Mouse (Mus musculus) lung, adult 2 months (tissue): ENCODE results near the gene A3galt2. TPM values are rescaled to one million over a fixed set of nuclear protein-coding genes. Genes with fewer than 3 reads are reported as not detected.
A peak's percentile ranks its signal among the peaks of the same experiment; 100 is the strongest.

ENCODE experiments used
- DNase-seq: peaks from one replicate; pipeline ENCODE4 v3.0.0; 2022
- H3K4me1 ChIP-seq: fragments of 200-500 bp; 2 replicates; pipeline ENCODE4 v1.6.1; 2011; ENCODE audit warnings: low read length; ENCODE audit not compliant: control insufficient read depth, insufficient read depth
- H3K4me3 ChIP-seq: fragments of 200-500 bp; replicated peaks from 2 replicates; pipeline ENCODE3; 2011; ENCODE audit warnings: low read depth, mild to moderate bottlenecking, control low read depth, low read length; ENCODE audit errors: extremely low read depth
- CTCF ChIP-seq: fragments of 200-500 bp; IDR thresholded peaks from 2 replicates; pipeline ENCODE4 v1.5.1; 2011; ENCODE audit warnings: mild to moderate bottlenecking, low read length, control low read depth; ENCODE audit not compliant: insufficient read depth
- POLR2A ChIP-seq: fragments of 200-500 bp; IDR thresholded peaks from 2 replicates; pipeline ENCODE4 v1.6.1; 2011; ENCODE audit warnings: low read depth, mild to moderate bottlenecking, control low read depth, low read length, borderline replicate concordance; ENCODE audit errors: extremely low read depth
- WGBS: fragments of 180-500 bp; shearing (Covaris S2); methylation state at CpG from one replicate; pipeline ENCODE4 v1.1.7; 2018; 5-methylcytosine and 5-hydroxymethylcytosine counted together
- polyA plus RNA-seq: library from polyadenylated mRNA; depleted of rRNA; stranded (reverse); fragments of >200 nt; gene quantifications from 2 replicates; pipeline ENCODE4 v1.2.3, GENCODE M21; 2012

The A3galt2 gene
- polyA plus RNA-seq, 1 experiment, result 0.34 TPM

DNA sequence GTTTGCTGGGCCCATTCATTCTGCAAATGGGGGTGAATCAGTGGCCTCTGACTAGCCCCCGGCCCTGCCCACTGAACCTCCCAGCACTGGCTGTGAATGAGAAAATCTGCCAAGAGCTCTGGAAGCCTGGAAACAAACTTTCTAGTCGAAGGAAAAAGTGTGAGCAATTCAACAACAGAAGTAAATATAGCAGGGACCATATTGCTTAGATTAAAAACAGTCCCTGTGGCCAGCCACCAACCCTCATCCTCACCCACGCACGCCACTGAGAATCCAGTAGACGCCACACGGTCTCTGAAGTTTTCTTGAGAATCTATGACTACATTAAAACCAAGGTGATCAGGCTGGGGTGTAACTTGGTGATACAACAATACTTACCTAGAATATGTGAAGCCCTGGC lies 42.2 kb upstream of the A3galt2 start:
- 79% methylated on average over 6 of the region's 6 CpGs for WGBS
- Histone ChIP-seq H3K4me1 (peaks cover 5% of the 10 kb centered on the region; the same call in 1 of the 2 replicates), H3K4me3 (no peak overlapping the region)
- TF ChIP-seq CTCF, result no peak
- DNase-seq, result no peak

DNA sequence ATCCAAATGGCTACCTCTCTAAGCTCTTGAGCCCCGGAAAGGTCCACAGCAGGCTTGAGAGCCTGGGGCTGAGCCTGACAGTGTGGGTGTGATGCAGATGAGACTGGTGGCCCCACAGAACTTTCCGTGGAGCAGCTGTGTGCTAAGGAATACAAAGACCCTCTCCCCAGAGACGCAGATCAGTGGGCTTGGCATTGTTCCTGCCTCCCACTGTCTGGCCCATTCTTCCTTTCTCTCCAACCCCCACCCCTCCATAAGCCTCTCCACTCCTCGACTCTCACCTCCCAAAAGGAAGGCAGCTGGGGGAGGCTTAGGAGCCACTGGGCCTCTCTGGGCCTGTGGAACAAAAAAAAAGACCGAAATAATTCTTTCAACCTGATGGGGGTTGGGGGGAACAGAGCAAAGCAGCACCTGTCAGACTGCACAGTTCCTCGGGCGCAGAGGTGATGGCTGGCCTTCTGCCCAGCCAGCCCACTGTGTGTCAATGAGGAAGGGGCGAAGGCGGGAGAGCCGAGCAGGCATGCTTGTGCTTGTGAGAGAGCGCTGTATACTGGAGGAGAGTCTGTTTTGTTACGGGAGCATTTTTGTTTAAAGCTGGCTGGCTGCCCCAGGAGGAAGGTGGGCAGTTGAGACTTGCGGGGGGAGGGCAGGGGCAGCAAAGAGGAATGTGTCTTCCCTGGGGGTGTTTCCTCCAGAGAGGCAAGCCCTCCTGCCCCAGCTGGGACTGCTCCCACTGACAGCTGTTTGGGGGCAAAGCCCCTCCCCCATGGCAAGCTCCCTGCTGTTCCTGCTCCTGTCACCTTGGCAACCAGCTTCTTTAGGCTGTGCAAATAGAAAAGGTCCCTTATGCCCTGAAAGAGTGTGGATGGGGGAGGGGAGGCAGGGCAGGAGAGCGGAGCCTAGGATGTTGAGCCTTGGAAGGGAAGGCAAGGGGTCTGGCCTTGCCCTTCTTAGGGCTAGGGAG lies 39.6 kb upstream of the A3galt2 start:
- H3K4me1 ChIP-seq, result peaks cover 8% of the 10 kb centered on the region
- peak; percentile 18 for DNase-seq
- WGBS, result 44% methylated on average over 14 of the region's 14 CpGs
- TF ChIP-seq CTCF, result no peak
- no peak overlapping the region for H3K4me3 ChIP-seq

DNA sequence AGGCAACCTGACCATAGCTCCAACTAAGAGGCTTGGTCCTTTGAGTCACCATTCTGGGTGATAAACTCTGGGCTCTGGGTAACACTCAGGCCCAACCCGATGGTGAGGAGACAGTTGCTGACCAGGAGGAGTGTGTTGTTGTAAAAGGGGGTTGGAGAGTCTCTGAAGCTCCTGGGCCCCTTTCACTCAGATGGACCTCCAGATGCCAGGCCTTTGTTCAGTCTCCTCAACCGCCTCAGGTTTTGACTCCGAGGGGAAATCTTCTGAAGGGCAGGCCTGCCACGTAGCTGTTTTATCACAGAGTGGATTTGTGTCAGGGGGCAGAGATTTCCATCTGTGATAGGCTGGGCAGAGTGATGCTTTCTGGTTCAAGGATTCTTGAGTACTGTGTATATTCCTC lies 38.9 kb upstream of the A3galt2 start:
- WGBS, result 56% methylated on average over 4 of the region's 4 CpGs
- Histone ChIP-seq H3K4me3 (no peak overlapping the region), H3K4me1 (peaks cover 8% of the 10 kb centered on the region)
- no peak for TF ChIP-seq POLR2A
- no peak for TF ChIP-seq CTCF
- DNase-seq, result no peak

DNA sequence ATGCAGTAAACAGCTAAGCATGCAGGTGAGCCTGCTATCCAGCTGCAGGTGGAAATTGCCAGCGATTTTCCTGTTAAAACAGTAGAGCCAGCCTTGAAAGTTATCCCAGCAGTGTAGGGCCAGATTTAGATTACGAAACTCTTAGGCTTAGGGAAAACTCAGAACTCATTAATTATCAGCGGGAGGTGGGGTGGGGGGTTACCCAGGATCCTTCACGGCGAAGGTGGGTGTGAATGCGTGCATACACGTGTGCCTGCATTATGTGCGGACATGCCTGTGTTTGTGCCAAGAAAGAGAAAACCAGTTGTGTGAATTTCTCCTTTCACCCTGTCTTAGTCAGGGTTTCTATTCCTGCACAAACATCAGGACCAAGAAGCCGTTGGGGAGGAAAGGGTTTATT lies 38.4 kb upstream of the A3galt2 start:
- no peak for DNase-seq
- no peak overlapping the region for H3K4me3 ChIP-seq
- H3K4me1 ChIP-seq, result peaks cover 8% of the 10 kb centered on the region
- TF ChIP-seq POLR2A (no peak), CTCF (no peak)
- WGBS, result 72% methylated on average over 9 of the region's 9 CpGs

DNA sequence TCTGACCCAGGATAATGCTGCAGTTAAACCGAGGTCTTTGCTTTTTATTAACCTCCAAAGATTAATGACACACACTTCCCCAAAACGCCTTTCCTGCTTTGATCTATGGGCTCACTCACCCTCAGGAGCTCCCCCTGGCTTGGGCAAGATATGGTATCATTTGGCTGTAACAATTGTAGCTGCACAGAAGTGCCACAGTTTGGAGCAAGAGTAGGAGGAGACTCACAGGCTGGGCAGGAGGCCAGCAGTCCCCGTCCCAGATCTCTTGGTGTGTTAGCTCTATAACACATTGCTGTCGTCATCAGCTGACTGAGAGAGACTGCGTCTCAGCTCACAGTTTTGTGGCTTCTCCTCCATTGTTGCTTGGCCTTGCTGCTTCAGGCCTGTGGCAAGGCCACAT lies 35.1 kb upstream of the A3galt2 start:
- no peak for TF ChIP-seq CTCF
- no peak for TF ChIP-seq POLR2A
- Histone ChIP-seq H3K4me1 (peaks cover 8% of the 10 kb centered on the region), H3K4me3 (no peak overlapping the region)
- no peak for DNase-seq
- WGBS, result 12% methylated on average over 5 of the region's 5 CpGs

DNA sequence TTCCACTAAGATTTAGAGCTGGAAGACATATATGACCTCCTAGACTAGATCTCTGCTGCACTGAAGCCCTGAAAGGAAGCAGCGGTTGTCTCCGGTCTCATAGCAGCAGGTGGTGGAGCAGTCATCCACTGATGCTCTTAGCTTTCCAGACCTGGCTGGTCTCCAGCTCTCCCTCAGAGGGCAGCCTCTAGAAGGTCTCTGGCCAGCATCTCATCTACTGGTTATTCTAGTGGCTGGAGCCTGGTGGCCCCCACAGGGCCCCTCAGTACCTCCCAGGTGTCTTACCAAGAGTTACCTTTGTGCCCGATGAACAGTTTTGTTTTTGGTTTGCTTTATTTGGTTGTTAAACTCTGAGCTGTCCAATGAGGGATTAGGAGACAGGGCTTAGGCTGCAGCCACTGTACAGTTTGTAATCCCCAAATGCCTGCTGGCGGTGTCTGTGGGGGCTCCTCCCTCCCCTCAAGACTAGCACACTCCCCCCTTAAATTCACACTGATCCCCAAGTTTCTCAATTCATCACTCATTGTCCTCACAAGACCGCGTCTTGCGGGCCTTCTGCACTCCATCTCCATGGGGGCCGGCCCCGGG lies 34.0 kb upstream of the A3galt2 start:
- no peak for DNase-seq
- WGBS, result 78% methylated on average over 9 of the region's 9 CpGs
- Histone ChIP-seq H3K4me1 (peaks cover 2% of the 10 kb centered on the region), H3K4me3 (no peak overlapping the region)
- TF ChIP-seq POLR2A (no peak), CTCF (no peak)

DNA sequence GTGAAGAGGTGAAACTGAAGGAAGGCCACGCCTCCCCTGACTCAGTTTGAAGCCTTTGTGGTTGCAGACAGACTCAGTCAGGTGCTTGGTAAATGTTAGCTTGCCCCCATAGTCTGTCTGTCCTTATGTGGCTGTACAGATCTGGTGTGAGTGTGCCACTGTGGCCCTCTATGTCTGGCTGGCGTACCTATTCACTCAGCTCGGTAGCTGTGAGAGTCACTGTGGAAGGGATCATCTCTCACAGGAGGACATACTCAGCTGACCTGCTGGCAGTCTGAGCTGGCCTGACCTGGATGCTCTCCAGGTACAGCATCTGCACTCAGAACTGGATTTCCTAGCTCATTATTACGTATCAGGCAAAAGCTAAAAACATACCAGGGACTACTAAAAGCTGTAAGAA lies 33.4 kb upstream of the A3galt2 start:
- peaks cover 3% of the 10 kb centered on the region for H3K4me1 ChIP-seq
- no peak for TF ChIP-seq POLR2A
- TF ChIP-seq CTCF, result no peak
- DNase-seq, result no peak
- WGBS, result 79% methylated on average over 4 of the region's 4 CpGs
- no peak overlapping the region for H3K4me3 ChIP-seq

DNA sequence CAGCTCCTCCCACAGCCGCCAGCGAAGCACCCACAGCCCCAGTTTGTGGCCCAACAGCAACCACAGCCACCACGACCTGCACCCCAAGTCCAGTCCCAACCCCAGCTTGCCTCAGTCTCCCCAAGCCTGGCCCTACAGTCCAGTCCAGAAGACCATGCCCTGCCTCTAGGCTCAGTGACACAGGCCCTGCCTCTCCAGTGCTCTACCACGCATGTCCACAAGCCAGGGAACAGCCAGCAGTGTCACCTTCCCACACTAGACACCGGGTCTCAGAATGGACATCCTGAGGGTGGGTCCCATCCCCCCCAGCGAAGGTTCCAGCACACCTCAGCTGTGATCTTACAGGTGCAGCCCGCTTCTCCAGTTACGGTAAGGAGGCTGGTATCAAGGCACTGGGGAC lies 32.2 kb upstream of the A3galt2 start:
- no peak for DNase-seq
- TF ChIP-seq POLR2A (no peak), CTCF (no peak)
- 94% methylated on average over 8 of the region's 8 CpGs for WGBS
- Histone ChIP-seq H3K4me1 (peaks cover 5% of the 10 kb centered on the region), H3K4me3 (no peak overlapping the region)

DNA sequence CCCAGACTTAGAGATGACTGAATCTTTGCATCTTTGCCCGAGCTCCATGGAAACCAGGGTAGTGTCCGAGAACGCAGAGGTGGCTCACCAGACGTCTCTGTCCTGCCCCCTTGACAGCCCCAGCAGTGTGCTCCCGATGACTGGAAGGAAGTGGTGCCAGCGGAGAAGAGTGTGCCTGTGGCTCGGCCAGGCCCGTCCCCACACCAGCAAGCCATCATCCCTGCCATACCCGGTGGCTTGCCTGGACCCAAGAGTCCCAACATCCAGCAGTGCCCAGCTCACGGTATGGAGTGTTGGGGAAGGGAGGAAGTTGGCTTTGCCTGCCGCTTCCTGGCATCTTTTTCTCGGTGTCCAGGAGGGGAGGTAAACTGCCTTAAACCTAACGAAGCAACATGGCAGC lies 31.7 kb upstream of the A3galt2 start:
- WGBS, result 84% methylated on average over 13 of the region's 13 CpGs
- H3K4me3 ChIP-seq, result no peak overlapping the region
- TF ChIP-seq POLR2A, result no peak
- TF ChIP-seq CTCF, result no peak
- peaks cover 5% of the 10 kb centered on the region for H3K4me1 ChIP-seq
- DNase-seq, result no peak

DNA sequence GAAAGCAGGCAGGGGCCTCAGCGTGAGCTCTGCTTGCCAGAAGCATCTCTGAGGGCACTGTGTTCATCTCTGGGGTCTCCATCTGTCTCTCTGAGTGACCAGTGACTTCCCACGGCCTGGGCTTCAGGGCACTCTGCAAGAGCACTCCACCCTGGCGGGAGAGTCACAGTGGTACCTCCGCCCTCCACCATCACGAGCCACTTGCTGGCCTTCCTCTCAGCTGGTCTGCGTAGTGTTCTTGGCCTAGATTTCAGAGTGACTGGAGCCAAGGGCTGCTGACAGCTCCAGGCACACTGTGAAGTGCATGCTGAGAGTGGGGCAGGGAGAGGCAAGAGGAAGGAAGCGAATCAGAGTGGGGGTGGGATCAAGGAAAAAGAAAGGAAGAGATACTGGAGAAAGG lies 31.1 kb upstream of the A3galt2 start:
- DNase-seq, result no peak
- no peak for TF ChIP-seq CTCF
- no peak for TF ChIP-seq POLR2A

More for the DNA sequence above, 31.1 kb upstream of the A3galt2 start:
- Histone ChIP-seq H3K4me3 (no peak overlapping the region), H3K4me1 (peaks cover 7% of the 10 kb centered on the region)
- 42% methylated on average over 7 of the region's 7 CpGs for WGBS
